Mouse (Mus musculus) lung, postnatal 4 days (tissue): ENCODE results near the gene Dnajc22.

Experiments used
- DNase-seq, 2 experiments: peaks; one replicate each; pipeline ENCODE4 v3.0.0; 2021

Dnajc22 gene

GRCm38 (mm10) chr15:99087253-99088075, 5.5 kb upstream of the Dnajc22 start, which contains the start of gene C1ql4:
C1ql4 (minus strand) TSS chr15:99087817.
- peak in 1 of 2 experiments; percentile 55 for DNase-seq

GRCm38 (mm10) chr15:99088292-99088691, 4.7 kb upstream of the Dnajc22 start:
- DNase-seq: peak; percentile 85 to 90

- no peak for DNase-seq
Observed at GRCm38 (mm10) chr15:99089069-99089468, 3.9 kb upstream of the Dnajc22 start.

GRCm38 (mm10) chr15:99093291-99094258, 605 bp downstream of the Dnajc22 start:
- peak; percentile 56 to 60 for DNase-seq

- DNase-seq: no peak
Observed at GRCm38 (mm10) chr15:99094631-99095270, 1.8 kb downstream of the Dnajc22 start.

GRCm38 (mm10) chr15:99095356-99095755, 2.4 kb downstream of the Dnajc22 start:
- DNase-seq: no peak

- no peak for DNase-seq
Observed at GRCm38 (mm10) chr15:99096061-99096793, 3.3 kb downstream of the Dnajc22 start.

- peak; percentile 39 to 50 for DNase-seq
Observed at GRCm38 (mm10) chr15:99096831-99097500, 4.0 kb downstream of the Dnajc22 start.

- DNase-seq: peak; percentile 60 to 73
Observed at GRCm38 (mm10) chr15:99097840-99098492, 5.0 kb downstream of the Dnajc22 start.

GRCm38 (mm10) chr15:99098493-99098861, 5.5 kb downstream of the Dnajc22 start:
- no peak for DNase-seq

GRCm38 (mm10) chr15:99099139-99099556, 6.2 kb downstream of the Dnajc22 start:
- DNase-seq: peak; percentile 74 to 82

- no peak for DNase-seq
Observed at GRCm38 (mm10) chr15:99099984-99100383, 7.0 kb downstream of the Dnajc22 start.

- no peak for DNase-seq
Observed at GRCm38 (mm10) chr15:99105238-99105637, 12.3 kb downstream of the Dnajc22 start.

- DNase-seq: no peak
Observed at GRCm38 (mm10) chr15:99107866-99108265, 14.9 kb downstream of the Dnajc22 start.

GRCm38 (mm10) chr15:99111139-99111538, 18.2 kb downstream of the Dnajc22 start:
- DNase-seq: no peak

- DNase-seq: no peak
Observed at GRCm38 (mm10) chr15:99111809-99112208, 18.8 kb downstream of the Dnajc22 start.

GRCm38 (mm10) chr15:99112843-99113395, 19.9 kb downstream of the Dnajc22 start:
- no peak for DNase-seq

- no peak for DNase-seq
Observed at GRCm38 (mm10) chr15:99113396-99113975, 20.5 kb downstream of the Dnajc22 start.

- DNase-seq: no peak
Observed at GRCm38 (mm10) chr15:99114312-99115064, 21.5 kb downstream of the Dnajc22 start.

- DNase-seq: no peak
Observed at GRCm38 (mm10) chr15:99115065-99115423, 22.1 kb downstream of the Dnajc22 start.
